Mouse (Mus musculus) brain, embryonic 14.5 days (tissue): ENCODE measurements at regions not wholly inside any gene's neighbourhood (a gene's known extent, or its start where the extent isn't known, plus 50 kb on each side); places are given as distances from the start of the nearest gene placed in this dataset.

Experiments
- CTCF ChIP-seq: fragments of 200-500 bp; IDR thresholded peaks from 2 replicates; pipeline ENCODE4 v1.5.1; 2012; ENCODE audit warnings: inconsistent platforms, mild to moderate bottlenecking, moderate library complexity, borderline replicate concordance; ENCODE audit not compliant: insufficient read depth, insufficient read length; ENCODE audit errors: extremely low read depth
- POLR2A ChIP-seq: fragments of 200-500 bp; IDR thresholded peaks from 2 replicates; pipeline ENCODE4 v1.6.1; 2012; ENCODE audit warnings: mild to moderate bottlenecking, inconsistent platforms, borderline replicate concordance; ENCODE audit not compliant: poor library complexity, insufficient read depth, insufficient read length, severe bottlenecking; ENCODE audit errors: extremely low read depth

- no peak for TF ChIP-seq CTCF
- TF ChIP-seq POLR2A: no peak
Measured at GRCm38 (mm10) chr10:72221120-72221519, 433.5 kb upstream of the Zwint start.
